Mouse (Mus musculus) E14TG2a.4 (cell line): ENCODE measurements at regions not wholly inside any gene's neighbourhood (a gene's known extent, or its start where the extent isn't known, plus 50 kb on each side); places are given as distances from the start of the nearest gene placed in this dataset.

Source experiments
- CTCF ChIP-seq: conservative IDR thresholded peaks from 2 replicates; pipeline ENCODE4 v1.5.1; 2014; ENCODE audit warnings: low read length
- NANOG ChIP-seq: IDR thresholded peaks from 2 replicates; pipeline ENCODE4 v1.6.1; 2014; ENCODE audit warnings: borderline replicate concordance, low read length, mixed read lengths
- POU5F1 ChIP-seq: IDR thresholded peaks from 2 replicates; pipeline ENCODE4 v1.6.1; 2014; ENCODE audit warnings: low read length, borderline replicate concordance

GRCm38 (mm10) chr10:25114316-25114715 lies 187.0 kb upstream of the Arg1 start:
- TF ChIP-seq CTCF (no peak), NANOG (no peak), POU5F1 (no peak)
